Mouse (Mus musculus) frontal cortex, postnatal 25 days (tissue): ENCODE results near the gene Ogdh.

Source experiments
- DNase-seq, 2 experiments: peaks; one replicate each; pipeline ENCODE4 v3.0.0; 2022; ENCODE audit warnings: low spot score in 2 of 2

Gene Ogdh

GRCm38 (mm10) chr11:6294632-6295031 is 3.2 kb downstream of the Ogdh start:
- no peak for DNase-seq

- DNase-seq = no peak
These were observed 4.6 kb downstream of the Ogdh start for GRCm38 (mm10) chr11:6296077-6296476.

- no peak for DNase-seq
These were observed 8.0 kb downstream of the Ogdh start for GRCm38 (mm10) chr11:6299435-6299834.

GRCm38 (mm10) chr11:6302793-6303192 is 11.4 kb downstream of the Ogdh start:
- DNase-seq = no peak

GRCm38 (mm10) chr11:6305943-6306430 is 14.6 kb downstream of the Ogdh start:
- no peak for DNase-seq

GRCm38 (mm10) chr11:6308181-6308580 is 16.7 kb downstream of the Ogdh start:
- no peak for DNase-seq

GRCm38 (mm10) chr11:6313874-6314406 is 22.5 kb downstream of the Ogdh start:
- DNase-seq = no peak

GRCm38 (mm10) chr11:6316821-6317220 is 25.4 kb downstream of the Ogdh start:
- no peak for DNase-seq

GRCm38 (mm10) chr11:6318559-6318958 is 27.1 kb downstream of the Ogdh start:
- no peak for DNase-seq

- DNase-seq = no peak
These were observed 27.9 kb downstream of the Ogdh start for GRCm38 (mm10) chr11:6319374-6319773.

GRCm38 (mm10) chr11:6322086-6322485 is 30.7 kb downstream of the Ogdh start:
- DNase-seq = no peak

- DNase-seq = no peak
These were observed 31.9 kb downstream of the Ogdh start for GRCm38 (mm10) chr11:6323348-6323747.

GRCm38 (mm10) chr11:6331256-6331655 is 39.8 kb downstream of the Ogdh start:
- no peak for DNase-seq

GRCm38 (mm10) chr11:6332606-6333005 is 41.2 kb downstream of the Ogdh start:
- DNase-seq = no peak

- DNase-seq = no peak
These were observed 42.0 kb downstream of the Ogdh start for GRCm38 (mm10) chr11:6333403-6333802.

- DNase-seq = no peak
These were observed 43.9 kb downstream of the Ogdh start for GRCm38 (mm10) chr11:6335321-6335720.

GRCm38 (mm10) chr11:6336689-6337088 is 45.3 kb downstream of the Ogdh start:
- no peak for DNase-seq

- DNase-seq = no peak
These were observed 54.5 kb downstream of the Ogdh start for GRCm38 (mm10) chr11:6345956-6346355.

GRCm38 (mm10) chr11:6346966-6347365 is 55.5 kb downstream of the Ogdh start:
- no peak for DNase-seq

GRCm38 (mm10) chr11:6348681-6349200 is 57.3 kb downstream of the Ogdh start:
- DNase-seq = no peak

GRCm38 (mm10) chr11:6349586-6349985 is 58.2 kb downstream of the Ogdh start:
- DNase-seq = no peak

GRCm38 (mm10) chr11:6355106-6355505 is 63.7 kb downstream of the Ogdh start:
- no peak for DNase-seq

GRCm38 (mm10) chr11:6364581-6365275 is 73.3 kb downstream of the Ogdh start:
- no peak for DNase-seq
